Mouse (Mus musculus) activated CD4-positive, CD25-positive, alpha-beta regulatory T cell, adult 4 months (primary cell): ENCODE measurements around the gene Hsp90aa1. TPM values are rescaled to one million over a fixed set of nuclear protein-coding genes. Genes with fewer than 3 reads are reported as not detected.
"Not testable (repeated sequence)": the region's sequence is repeated elsewhere in the genome, so short reads cannot be mapped to it uniquely, and the experiment has no call there.

Experiments
- ATAC-seq: one replicate; pipeline ENCODE4 v1.8.0; 2017
- polyA plus RNA-seq, 2 experiments: library from polyadenylated mRNA; unstranded; fragments of 100-300 nt; shearing (Covaris generic); gene quantifications; one replicate each; pipeline ENCODE4 v1.2.1; 2017

Hsp90aa1 gene
- polyA plus RNA-seq, 2 experiments from 2014 or later, result 163 to 197 TPM

DNA sequence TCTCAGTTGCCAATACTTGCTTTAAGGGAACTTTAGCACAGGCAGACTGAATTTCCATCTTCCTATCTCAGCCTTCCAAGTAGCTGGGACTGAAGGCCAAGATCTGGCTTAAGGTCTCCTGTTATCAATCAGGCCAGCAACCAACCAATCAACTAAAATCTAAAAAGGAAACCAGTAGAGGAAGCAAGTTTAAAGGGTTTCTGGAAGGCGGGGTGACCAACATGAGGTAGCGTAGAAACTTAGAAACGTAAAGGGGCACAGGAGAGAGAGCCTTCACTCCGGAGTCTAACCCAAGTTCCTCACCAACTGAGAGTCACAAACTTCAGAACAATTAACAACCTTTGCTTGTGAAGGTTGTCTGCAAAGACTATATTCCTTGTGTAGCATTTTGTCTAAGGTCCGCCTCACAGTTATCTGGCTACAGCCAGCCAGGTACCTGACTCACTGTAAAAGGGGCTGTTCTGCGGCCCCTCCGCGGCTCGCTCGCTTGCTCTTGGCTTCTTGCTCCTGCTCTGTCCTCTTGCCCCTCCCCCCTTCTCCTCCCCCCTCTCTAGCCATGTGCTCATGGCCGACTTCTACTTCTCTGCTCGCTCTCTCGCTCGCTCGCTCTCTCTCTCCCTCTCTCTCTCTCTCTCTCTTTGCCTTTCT lies 3.9 kb downstream of the Hsp90aa1 start:
- ATAC-seq, result no peak

DNA sequence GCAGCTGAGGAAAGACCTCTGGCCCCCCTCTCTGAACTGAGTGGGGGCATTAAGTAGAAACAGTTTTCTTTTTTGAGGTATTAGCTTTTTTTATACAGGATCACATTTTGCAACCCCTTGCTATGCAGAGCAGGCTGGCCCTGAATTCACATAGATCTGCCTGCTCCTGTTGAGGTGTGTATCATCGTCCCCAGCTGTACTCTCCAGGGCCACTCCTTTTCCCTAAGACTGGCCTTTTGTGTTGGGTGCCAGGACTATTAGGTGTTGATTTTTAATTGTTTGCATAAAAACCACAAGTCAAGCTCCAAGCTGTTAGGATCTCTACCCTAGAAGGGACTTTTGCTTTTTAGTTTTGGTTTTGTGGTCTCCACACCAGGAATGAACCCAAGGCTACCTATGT lies 4.4 kb downstream of the Hsp90aa1 start:
- ATAC-seq, result no peak

DNA sequence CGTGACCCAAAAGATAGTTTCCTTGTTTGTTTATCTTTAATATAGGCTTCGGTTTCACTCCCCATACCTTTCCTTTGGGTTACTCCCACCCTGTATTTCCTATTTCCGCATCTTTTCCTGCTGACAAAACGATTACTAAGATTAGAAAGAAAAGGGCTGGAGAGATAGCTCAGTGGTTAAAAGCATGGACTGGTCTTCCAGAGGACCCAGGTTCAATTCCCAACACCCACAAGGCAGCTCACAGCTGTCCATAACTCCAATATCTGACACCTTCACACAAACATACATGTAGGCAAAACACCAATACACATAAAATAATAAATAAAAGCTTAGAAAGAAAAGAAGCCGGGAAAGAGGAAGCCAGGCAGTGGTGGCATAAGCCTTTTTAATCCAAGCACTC lies 5.1 kb downstream of the Hsp90aa1 start:
- ATAC-seq, result no peak

DNA sequence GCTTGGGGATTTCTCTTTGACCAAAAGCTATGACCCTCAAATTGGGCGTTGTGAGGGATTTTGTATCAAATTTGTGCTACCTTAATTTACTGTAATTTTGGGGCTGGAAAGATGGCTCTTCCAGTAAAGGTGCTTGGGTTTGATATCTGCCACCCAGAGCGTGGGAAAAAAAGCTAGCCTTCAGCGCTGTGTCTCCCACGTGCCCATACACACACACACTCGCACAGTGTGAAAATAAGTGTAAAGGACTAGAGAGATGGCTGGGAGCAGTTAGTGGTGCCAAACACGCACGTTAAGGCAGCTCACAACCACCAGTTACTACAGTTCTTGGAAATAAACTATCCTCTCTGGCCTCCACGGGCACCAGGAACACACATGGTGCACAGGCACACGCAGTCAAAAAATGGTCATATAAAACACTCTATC lies 5.5 kb downstream of the Hsp90aa1 start:
- no peak for ATAC-seq

DNA sequence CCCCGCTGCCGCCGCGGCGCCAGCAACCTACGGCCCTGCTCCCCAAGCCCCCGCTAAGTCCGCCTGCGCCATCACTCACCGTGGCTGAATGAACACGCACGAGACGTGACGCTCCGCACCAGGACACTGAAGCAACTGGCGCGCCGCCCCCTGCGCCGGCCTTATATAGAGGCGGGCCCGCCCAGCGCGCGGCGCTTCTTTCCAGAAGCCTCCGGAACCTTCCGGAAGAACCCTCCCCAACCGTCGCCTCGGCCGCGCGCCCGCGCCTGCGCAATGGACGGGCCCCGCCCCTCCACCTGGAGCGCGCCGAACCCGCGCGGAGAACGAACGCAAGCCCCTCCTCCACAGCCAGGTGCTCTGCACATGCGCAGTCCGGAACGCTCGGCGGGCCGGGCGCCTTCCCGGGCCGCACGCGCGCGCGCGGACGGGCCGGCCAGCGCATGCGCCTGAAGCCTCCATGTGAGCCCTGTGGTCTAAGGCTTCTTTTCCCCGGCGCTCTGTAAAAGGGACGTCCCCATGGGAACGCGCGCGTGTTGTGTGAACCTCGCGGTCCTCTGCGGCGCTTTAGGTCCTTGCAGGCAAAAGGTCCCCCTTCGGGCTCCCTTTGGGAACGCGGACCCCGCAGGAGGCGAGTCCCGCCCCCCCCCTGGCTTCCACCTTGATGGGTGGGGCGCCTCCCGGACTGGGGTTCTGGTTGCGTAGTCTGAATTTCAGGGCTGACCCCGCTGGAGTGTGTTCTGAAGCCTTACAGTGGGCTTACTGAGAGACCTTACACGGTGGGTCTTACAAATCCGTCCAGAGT lies 6.2 kb downstream of the Hsp90aa1 start:
- ATAC-seq, result peak; percentile 75

DNA sequence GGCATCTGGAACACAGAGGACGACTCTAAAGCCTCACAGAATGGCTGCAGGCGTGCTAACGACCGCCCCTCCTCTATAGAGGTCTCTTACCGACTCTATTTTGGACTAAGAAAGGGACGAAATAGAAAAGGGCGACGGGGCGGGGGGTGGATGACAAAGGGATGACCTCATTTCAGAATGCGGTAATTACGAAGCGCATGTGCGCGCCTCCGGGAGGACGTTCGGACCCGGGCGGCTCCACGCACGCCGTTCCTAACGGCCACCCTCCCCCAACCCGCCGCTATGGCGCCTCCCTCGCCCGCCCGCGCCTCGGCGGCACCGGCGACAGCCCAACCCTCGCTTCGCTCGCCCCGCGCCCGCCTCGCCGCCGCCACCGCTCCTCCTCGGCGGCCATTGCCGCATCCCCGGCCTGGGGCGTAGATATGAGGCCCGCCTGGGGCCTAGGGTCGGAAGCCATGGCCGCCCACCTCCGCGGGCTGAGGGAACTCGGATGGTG lies 6.8 kb downstream of the Hsp90aa1 start:
- peak; percentile 41 for ATAC-seq

DNA sequence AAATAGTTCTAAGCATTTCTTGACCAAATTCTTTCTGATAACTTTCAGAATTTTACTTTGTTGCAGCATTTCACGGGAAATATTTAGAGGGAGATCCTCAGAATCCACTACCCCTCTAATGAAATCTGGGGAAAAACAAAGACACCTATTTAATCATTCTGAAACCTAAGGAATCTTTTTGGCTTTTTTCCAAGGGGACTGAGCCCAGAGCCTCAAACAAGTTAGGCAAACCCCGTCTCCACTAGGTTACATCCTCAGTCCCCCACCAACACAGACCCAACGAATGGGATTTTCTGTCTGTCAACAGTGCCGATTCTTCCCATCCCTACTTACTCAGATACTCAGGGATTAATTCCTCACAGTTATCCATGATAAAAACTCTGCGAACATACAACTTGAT lies 9.2 kb downstream of the Hsp90aa1 start:
- ATAC-seq, result not testable (repeated sequence)

DNA sequence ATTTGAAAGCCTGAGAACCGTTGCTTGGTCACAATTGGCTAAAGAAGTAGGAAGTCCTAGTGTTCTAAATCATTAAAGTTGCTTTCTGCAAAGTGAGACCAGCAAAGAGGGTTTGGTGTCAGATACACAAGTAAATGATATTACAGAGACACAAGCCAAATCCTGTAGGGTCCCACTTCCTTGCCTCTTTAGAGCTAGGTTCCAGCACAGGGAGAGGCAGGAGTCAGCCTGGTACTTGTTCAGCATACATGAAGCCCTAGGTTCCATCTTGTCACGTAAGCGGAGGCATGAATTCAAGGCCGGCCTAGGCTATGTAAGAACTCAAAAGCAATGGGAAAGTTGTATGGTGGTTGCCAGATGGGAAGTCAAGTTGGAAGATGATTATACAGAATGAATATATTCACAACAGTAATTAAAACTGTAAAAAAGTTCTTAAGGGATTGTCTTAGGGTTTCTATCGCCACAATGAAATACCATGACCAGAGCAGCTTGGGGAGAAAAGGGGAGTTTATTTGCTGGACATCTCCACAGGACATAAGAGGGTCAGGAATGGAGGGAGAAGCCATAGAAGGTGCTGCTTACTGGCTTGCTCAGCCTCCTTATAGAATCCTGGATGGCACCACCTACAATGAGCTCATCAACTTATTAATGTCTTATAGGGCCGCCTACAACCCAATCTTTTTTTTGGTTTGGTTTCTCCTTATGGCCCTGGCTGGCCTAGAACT lies 12.4 kb downstream of the Hsp90aa1 start:
- ATAC-seq, result no peak

DNA sequence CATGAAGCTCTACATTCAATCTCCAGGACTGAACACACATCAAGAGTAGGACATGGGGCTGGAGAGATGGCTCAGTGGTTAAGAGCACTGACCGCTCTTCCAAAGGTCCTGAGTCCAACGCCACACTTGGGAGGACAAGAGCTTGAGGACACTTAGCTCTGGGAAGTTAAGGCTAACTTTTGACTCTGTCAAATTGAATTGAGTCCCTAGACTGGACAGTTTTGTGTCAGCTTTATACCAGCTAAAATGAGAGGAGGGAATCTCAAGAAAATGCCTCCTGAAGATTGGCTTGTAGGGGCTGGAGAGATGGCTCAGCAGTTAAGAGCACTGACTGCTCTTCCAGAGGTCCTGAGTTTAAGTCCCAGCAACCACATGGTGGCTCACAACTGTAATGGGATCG lies 13.6 kb downstream of the Hsp90aa1 start:
- ATAC-seq, result not testable (repeated sequence)

DNA sequence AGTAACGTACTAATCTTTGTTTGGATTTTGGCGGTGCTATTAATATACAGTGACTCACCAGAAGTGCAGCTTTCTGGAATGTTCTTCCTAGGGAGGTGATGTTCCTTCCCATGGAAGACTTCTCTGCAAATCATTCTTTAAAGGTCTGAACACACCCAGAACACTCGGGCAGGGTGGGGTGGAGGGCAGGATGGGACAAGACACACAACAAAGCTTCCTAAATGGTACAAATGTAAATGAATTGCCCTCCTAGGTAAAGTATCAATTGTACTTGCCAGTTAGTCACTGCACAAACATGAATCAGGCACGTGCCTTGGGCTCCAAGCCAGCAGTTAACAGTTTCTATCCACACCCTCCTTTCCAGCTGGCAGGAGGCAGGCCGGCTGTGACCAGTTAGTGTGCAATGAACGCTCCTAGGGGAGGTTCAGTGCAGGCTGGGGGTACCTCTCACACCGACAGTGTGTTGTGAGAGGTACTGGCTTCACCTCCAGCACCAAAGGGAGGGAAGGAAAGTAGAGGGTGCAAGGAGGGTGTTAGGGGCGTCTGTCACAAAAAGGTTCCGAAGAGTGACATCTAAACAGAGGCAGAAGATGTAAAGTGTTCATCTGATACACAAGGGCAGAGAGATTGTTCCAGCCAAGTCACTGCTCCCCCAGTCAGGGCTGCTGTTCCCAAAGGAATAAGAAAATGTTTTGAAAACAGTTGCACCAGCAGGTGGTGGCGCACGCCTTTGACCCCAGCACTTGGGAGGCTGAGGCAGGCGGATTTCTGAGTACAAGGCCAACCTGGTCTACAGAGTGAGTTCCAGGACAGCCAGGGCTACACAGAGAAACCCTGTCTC lies 14.4 kb downstream of the Hsp90aa1 start:
- no peak for ATAC-seq

DNA sequence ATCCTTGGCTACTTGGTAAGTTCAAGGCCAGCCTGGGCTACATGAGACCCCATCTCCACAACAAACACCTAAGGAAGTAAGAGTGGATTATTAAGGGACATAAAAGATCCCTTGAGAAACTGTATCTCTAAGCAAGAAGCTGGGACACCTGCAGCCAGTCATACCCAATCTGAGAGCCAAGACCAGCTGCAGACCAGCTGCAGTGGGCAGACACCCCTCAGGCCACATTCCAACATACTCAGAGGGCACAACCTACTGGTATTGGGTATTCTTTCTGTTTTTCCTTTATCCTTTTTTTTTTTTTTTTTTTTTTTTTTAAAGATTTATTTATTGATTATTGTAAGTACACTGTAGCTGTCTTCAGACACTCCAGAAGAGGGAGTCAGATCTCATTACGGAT lies 18.9 kb downstream of the Hsp90aa1 start:
- no peak for ATAC-seq

DNA sequence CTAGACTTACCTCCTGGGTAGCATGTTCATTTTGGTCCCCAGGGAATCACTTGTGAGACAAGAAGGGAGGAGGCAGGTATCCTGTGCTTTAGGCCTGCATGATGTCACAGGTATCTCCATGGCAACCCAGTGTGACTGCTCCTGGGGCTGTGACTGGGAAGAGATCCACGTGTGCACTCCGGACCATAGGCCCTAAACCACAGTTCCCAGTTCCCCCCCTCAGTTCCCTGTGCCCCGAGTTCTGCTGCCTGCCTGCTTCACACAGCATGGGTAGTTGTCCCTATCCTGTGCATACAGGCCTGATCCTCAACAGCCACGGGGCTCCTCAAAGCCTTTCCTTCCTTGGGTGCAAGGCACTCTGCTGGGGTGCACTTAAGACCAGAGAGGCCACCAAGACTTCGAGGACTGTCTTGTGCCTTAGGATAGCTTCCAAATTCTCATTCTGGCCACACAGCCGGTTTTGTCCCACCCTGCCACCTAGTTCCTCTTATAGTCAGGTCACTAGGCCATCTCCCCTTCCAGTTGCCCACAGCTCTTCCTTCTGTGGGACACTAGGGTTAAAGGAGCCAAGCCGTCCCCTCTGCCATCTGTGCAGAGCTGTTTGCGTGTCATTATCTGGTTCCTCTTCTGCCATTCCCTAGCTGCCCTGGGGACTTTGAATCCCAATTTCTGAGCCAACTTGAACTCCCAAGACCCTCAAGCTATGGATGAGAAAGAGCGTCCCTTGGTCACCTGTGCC lies 19.8 kb downstream of the Hsp90aa1 start, which contains the start of gene 1700001K19Rik:
Gene 1700001K19Rik (minus strand): TSS at position 59 of the 739 bp plus-strand sequence.
- no peak for ATAC-seq

DNA sequence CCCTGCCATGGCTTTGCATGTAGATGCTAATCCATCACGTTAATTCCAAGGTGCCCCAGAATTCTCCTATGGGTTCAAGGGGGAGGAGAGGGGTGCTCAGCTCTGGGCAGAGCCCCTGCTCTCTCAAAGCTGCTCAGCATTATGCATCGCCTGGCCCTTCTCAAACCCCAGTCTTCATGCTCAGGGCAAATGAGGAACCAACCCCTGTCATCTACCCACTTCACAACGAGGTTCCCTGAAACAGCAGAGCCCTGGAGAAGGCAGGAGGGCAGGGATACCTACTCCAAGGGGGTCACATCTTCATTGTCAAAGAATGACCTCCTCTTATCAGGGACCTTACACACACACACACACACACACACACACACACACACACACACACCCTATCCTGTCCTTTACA lies 20.6 kb downstream of the Hsp90aa1 start:
- ATAC-seq, result no peak

DNA sequence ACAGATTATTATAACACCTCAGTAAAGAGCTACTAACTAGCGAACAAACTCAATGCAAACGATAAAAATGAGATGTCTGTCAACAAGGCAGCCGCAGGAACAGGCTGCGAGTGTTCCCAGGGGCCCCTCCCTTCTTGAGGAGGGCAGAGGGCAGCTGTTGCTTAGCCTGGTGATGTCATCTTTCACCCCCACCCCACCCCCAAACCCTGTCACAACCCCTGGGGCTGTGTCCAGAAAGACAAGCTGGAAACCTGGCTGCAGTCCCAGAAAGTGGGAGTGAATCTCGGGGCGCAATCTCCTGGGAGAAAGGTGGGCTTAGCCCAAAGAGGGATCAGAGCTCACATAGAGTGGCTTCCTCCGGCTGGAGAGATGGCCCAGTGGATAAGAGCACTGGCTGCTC lies 21.3 kb downstream of the Hsp90aa1 start:
- ATAC-seq, result no peak

DNA sequence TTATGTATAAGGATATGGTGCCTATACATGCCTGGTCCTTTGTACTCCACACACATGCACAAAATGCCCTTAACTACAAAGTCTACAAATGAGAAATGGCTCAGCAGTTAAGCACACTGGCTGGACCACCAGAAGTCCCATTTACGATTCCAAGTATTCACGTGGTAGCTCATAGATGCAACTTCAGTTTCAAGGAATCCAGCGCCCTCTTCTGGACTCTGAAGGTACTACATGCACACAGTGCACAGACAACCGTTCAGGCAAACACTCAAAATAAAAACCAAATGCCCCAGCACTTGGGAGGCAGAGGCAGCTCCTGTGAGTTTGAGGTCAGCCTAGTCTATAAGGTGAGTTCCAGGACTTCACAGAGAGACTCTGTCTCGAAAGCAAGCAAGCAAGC lies 28.3 kb downstream of the Hsp90aa1 start:
- no peak for ATAC-seq

DNA sequence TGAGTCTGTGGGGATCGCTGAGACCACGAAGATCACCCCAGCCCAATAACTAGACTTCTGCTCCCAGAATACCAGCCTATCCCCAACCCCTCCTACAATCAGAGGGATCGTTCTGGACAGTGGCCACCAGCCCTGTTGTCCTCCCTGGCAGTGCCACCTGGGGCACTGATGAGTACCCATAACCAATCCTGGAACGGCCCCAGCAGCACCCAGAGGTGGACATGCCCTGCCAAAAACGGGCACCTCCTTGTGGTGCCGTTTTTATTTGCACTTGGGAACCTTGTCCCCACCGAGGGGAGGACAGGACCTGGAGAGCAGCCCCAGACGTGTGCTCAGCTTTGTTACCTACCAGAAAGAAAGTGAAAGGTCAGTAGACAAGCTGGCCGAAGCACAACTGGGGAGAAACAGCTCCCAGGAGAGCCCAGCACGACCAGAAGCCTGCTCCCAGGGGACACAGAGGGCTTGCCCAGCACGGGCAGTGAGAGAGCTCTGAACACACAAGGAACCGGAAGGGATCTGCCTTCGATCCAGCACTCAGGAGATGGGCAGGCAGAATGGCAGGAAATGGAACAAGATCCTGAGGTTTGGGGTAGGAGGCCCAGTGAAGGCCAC lies 35.0 kb downstream of the Hsp90aa1 start:
- ATAC-seq, result no peak

DNA sequence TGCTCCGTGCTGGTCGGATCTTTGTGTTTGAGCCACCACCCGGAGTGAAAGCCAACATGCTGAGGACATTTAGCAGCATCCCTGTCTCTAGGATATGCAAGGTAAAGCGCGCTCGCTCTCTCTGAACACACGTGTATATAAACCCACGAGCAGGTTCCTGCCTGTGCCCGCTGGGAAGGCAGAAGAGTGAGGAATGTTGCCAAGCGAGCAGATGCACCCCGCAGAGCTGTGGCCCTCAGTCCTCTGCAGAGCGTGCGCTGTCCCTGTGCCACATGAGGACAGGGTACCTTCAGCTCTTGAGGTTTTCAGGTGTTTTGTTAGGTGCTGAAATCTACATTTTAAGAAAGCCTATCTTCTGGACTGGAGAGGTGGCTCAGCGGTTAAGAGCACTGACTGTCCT lies 40.8 kb downstream of the Hsp90aa1 start:
- no peak for ATAC-seq

DNA sequence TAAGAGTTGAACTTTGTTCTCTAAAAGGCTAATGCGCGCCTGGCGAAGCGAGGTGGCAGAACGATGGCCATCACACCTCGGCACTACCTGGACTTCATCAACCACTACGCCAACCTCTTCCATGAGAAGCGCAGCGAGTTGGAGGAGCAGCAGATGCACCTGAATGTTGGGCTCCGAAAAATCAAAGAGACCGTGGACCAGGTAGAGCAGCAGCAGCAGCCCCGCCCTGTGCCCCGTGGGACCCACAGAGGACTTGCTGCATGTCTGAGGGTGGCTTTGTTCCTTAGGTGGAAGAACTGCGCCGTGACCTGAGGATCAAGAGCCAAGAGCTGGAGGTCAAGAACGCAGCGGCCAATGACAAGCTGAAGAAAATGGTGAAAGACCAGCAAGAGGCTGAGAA lies 51.1 kb downstream of the Hsp90aa1 start:
- no peak for ATAC-seq

DNA sequence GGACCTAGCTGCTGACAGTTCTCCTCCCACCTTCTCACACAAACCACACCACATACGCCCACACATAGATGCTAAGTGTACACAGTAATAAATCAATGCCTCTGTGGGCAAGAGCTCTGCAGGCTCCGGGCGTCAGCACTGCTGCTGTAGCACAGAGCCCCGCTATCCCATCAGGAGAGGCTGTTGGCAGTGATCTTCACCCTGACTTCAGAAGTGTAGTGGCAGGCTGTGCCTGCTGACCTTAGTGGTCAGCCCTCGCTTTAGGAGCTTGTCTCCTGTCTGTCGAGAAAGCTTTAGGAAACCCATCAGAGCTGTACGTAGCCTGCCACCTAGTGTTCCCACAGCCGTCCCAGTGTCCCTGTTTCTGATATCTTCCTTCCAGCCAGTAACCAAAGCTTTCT lies 52.3 kb downstream of the Hsp90aa1 start:
- no peak for ATAC-seq
